Mouse (Mus musculus): ENCODE measurements around the gene Gpatch1. TPM values are rescaled to one million over a fixed set of nuclear protein-coding genes. Genes with fewer than 3 reads are reported as not detected.

Gpatch1 gene
- polyA plus RNA-seq (2015; fragmentation: Nextera tagmentation; extraction: Ambion mirVana), result 7.7 and 8.4 TPM in 2 replicates

DNA sequence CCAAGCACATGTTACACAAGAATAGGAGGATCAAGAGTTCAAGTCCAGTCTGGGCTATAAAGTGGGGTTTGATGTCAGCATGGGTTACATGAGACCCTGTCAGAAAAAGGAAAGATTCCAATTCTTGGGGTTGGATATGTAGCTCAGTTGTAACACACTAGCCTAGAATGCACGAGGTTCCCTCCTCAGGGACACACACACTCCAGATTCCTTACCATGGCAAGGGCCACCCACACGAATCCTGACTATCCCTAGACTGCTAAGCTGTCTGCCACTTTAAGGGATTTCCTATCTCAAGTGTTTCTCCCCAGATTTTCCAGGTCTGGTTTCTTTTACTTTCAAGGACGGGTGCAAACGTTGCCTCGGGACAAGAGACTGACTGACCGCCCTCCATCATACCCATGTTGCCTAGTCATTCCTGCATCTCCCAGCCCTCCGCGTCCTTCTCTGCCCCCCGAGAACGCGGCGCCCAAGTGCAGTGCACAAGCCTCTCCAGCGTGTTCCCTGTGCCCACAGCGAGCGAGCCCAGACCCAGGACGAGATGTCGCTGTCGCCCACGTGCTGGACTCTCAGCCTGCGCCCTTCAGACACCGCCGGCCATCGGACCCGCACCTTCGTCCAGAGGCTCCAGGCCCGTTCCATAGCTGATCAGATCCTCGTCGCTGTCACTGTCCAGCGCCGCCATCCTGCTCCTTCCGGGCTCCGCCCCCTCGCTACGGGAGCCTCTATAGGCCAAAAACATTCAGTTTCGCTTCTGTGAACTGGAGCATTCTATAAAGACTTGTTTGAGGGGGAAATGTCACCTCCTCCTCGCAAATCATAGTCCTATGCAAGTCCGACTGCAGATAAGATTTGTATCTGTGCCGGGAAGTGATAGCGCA, at the start of gene Gpatch1:
TSS of gene Gpatch1 (minus strand) at position 712 of the 881 bp plus-strand sequence.

GRCm38 (mm10) chr7:35333692-35334526, 15.7 kb upstream of the Gpatch1 start, which contains the start of gene Rhpn2:
Gene Rhpn2 (plus strand): TSS chr7:35334170.

Other genes starting within 250 kb of the Gpatch1 start
- gene Cebpa, start 199.1 kb downstream of the Gpatch1 start, polyA plus RNA-seq (2015; fragmentation: Nextera tagmentation; extraction: Ambion mirVana), result 1.8 and 2.5 TPM in 2 replicates
- 0.47 and 0.65 TPM in 2 replicates for gene Slc7a10, start 132.1 kb downstream of the Gpatch1 start, polyA plus RNA-seq (2015; fragmentation: Nextera tagmentation; extraction: Ambion mirVana)
- gene Lrp3, start 102.9 kb downstream of the Gpatch1 start, polyA plus RNA-seq (2015; fragmentation: Nextera tagmentation; extraction: Ambion mirVana), result 1.6 and 1.9 TPM in 2 replicates
- gene Rhpn2, start 15.7 kb upstream of the Gpatch1 start, polyA plus RNA-seq (2015; fragmentation: Nextera tagmentation; extraction: Ambion mirVana), result 1.8 and 1.9 TPM in 2 replicates
- gene Faap24, start 78.4 kb upstream of the Gpatch1 start, polyA plus RNA-seq (2015; fragmentation: Nextera tagmentation; extraction: Ambion mirVana), result 22.9 and 23.4 TPM in 2 replicates
- 23.4 and 26.2 TPM in 2 replicates for gene Cep89, start 78.6 kb upstream of the Gpatch1 start, polyA plus RNA-seq (2015; fragmentation: Nextera tagmentation; extraction: Ambion mirVana)
- gene Slc7a9, start 130.4 kb upstream of the Gpatch1 start, polyA plus RNA-seq (2015; fragmentation: Nextera tagmentation; extraction: Ambion mirVana), result 0.14 and 0.49 TPM in 2 replicates
- gene Tdrd12, start 219.3 kb upstream of the Gpatch1 start, polyA plus RNA-seq (2015; fragmentation: Nextera tagmentation; extraction: Ambion mirVana), result 0.17 TPM in 2 replicates
- 96.1 and 108 TPM in 2 replicates for gene Nudt19, start 237.9 kb upstream of the Gpatch1 start, polyA plus RNA-seq (2015; fragmentation: Nextera tagmentation; extraction: Ambion mirVana)

Data from spleen, postnatal 0 days (tissue).